Mouse (Mus musculus) hindbrain, embryonic 14.5 days (tissue): ENCODE results near the gene Plcg2. TPM values are rescaled to one million over a fixed set of nuclear protein-coding genes. Genes with fewer than 3 reads are reported as not detected.

ENCODE experiments used
- ATAC-seq: fragments of 200-750 bp; cut with Nextera tagmentation; 2 replicates; pipeline ENCODE4 v1.8.0; 2017; ENCODE audit warnings: moderate number of reproducible peaks, mild to moderate bottlenecking, moderate TSS enrichment, moderate library complexity; ENCODE audit not compliant: low FRiP score
- DNase-seq: peaks from one replicate; pipeline ENCODE4 v3.0.0-alpha.2; 2015; ENCODE audit warnings: low spot score
- H3K27ac ChIP-seq: fragments of 300-500 bp; sonication (generic); 2 replicates; pipeline ENCODE4 v1.5.1; 2014; ENCODE audit warnings: mild to moderate bottlenecking, moderate library complexity
- H3K27me3 ChIP-seq: fragments of 300-500 bp; sonication (generic); 2 replicates; pipeline ENCODE4 v1.6.1; 2014; ENCODE audit warnings: mild to moderate bottlenecking, low read length, mixed read lengths; ENCODE audit not compliant: control insufficient read depth, insufficient read depth
- H3K36me3 ChIP-seq: fragments of 300-500 bp; sonication (generic); replicated peaks from 2 replicates; pipeline ENCODE4 v1.6.1; 2014; ENCODE audit not compliant: control insufficient read depth, insufficient read depth
- H3K4me1 ChIP-seq: fragments of 300-500 bp; sonication (generic); replicated peaks from 2 replicates; pipeline ENCODE4 v1.6.1; 2014; ENCODE audit warnings: antibody characterized with exemption, low read length, mixed read lengths; ENCODE audit not compliant: control insufficient read depth, insufficient read depth
- H3K4me2 ChIP-seq: fragments of 300-500 bp; sonication (generic); replicated peaks from 2 replicates; pipeline ENCODE4 v1.6.1; 2014; ENCODE audit warnings: mild to moderate bottlenecking, moderate library complexity
- H3K4me3 ChIP-seq: fragments of 300-500 bp; sonication (generic); replicated peaks from 2 replicates; pipeline ENCODE4 v1.5.1; 2014; ENCODE audit warnings: mild to moderate bottlenecking, low read length
- H3K9ac ChIP-seq: fragments of 300-500 bp; sonication (generic); 2 replicates; pipeline ENCODE4 v1.6.1; 2014
- H3K9me3 ChIP-seq: fragments of 300-500 bp; sonication (generic); 2 replicates; pipeline ENCODE4 v1.6.1; 2016; ENCODE audit warnings: low read length; ENCODE audit not compliant: control insufficient read depth
- WGBS: fragments of 180-500 bp; shearing (Covaris S2); extraction: QIAGEN DNeasy Blood & Tissue Kit; methylation state at CpG from one replicate; pipeline ENCODE4 v1.1.7; 2014; 5-methylcytosine and 5-hydroxymethylcytosine counted together
- polyA plus RNA-seq: library from polyadenylated mRNA; unstranded; fragments of >200 nt; fragmentation: Nextera tagmentation; extraction: Ambion mirVana; gene quantifications from 2 replicates; pipeline ENCODE4 v1.2.1, GENCODE M21; 2014

Plcg2 gene
- polyA plus RNA-seq, 1 experiment from 2014 or later, result 1.2 TPM

DNA sequence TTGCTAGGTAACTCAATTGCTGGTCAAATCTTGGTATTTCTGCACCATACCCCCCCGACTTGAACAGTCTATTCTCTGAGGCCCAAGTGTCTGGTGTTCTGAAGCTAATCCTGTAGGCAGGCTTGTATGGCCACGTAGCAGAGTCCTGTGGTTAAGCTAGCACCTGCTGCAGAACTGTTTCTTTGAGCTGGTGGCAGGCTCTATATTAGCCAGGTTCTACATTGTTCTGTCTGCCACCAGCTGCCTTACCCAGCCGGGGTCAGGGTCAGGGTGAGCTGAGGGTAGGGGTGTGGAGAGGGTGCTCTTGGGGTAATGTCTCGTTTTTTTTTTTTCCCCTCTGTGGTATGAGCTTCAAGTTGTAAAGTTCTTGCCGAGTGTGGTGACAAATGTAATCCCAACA is 31.1 kb downstream of the Plcg2 start:
- Histone ChIP-seq H3K9me3 (no peaks in the 10 kb centered on the region), H3K4me3 (no peak overlapping the region), H3K4me2 (no peak overlapping the region), H3K4me1 (no peaks in the 10 kb centered on the region), H3K36me3 (no peaks in the 10 kb centered on the region), H3K9ac (no peak overlapping the region), H3K27ac (no peak overlapping the region), H3K27me3 (no peaks in the 10 kb centered on the region)
- DNase-seq (no peak), ATAC-seq (no peak)
- 75% methylated on average over 5 of the region's 5 CpGs for WGBS

DNA sequence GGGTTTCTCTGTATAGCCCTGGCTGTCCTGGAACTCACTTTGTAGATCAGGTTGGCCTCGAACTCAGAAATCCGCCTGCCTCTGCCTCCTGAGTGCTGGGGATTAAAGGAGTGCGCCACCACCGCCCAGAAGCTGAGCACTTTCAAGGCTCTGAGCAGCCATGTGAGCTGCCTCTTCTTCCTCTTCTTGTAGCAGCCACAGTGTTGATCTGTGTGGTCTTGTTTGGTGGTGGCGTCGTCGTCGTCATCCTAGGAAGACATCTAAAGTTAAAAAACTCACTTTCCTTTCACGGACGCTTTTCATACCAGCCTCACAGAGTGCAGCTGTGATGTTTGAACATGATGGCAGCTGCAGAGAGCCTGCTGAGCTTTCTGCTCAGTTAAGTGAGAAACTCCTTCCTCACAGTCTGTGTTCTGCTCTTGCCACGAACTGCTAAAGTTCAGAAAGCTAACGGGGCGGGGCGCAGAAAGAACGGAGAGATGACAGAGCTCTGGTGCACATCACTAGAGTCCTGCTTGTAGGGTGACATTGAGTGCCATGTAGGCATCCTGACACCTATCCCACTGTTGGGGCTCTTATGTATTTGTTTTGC is 34.4 kb downstream of the Plcg2 start:
- Histone ChIP-seq H3K27me3 (no peaks in the 10 kb centered on the region), H3K9ac (no peak overlapping the region), H3K9me3 (no peaks in the 10 kb centered on the region), H3K4me2 (no peak overlapping the region), H3K36me3 (no peaks in the 10 kb centered on the region), H3K4me3 (no peak overlapping the region), H3K4me1 (no peaks in the 10 kb centered on the region), H3K27ac (no peak overlapping the region)
- WGBS, result 92% methylated on average over 15 of the region's 15 CpGs
- DNase-seq, result no peak
- ATAC-seq, result no peak

DNA sequence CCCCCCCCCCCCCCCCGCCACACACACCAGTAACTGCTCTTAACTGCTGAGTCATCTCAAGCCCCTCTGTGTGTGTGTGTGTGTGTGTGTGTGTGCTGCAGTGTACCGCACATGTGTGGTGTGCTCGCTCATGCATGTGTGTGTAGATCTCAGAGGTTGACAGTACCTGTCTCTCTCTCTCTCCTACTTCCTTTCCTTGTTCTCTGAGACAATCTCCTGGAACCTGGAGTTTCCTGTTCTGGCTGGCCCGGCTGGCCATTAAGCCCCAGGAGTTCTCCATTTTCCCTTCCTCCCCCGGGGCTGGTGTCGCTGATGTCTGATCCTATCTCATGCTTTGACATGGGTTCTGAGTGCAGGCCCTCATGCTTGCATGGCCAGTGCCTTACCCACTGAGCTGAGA is 38.8 kb downstream of the Plcg2 start:
- Histone ChIP-seq H3K4me1 (no peaks in the 10 kb centered on the region), H3K27ac (no peak overlapping the region), H3K9ac (no peak overlapping the region; the same call in 1 of the 2 replicates), H3K9me3 (no peaks in the 10 kb centered on the region), H3K27me3 (no peaks in the 10 kb centered on the region), H3K4me3 (no peak overlapping the region), H3K36me3 (no peaks in the 10 kb centered on the region), H3K4me2 (no peak overlapping the region)
- no peak for DNase-seq
- no peak for ATAC-seq
- 76% methylated on average over 6 of the region's 6 CpGs for WGBS

DNA sequence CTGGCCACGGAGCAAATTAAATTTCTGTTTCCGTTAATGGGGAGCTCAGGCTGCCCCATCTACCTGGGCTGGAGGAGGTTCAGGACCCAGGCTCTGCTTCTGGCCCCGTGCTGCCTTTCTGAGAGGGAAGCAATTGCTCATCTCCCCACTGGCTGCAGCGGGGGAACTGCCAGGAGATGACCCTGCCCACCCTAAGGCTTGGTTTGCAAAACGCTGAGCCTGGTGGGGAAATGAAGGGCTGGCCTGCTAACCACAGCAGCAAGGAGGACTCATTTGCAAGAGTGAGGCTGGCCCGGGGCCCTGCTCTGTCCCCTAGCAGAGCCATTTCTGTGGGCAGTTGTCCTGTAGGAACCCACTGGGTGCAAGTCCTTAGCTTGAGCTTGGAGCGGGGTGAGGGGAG is 39.7 kb downstream of the Plcg2 start:
- no peak for ATAC-seq
- no peak overlapping the region for H3K4me2 ChIP-seq
- DNase-seq, result no peak
- H3K4me3 ChIP-seq, result no peak overlapping the region
- WGBS, result 77% methylated on average over 7 of the region's 7 CpGs
- H3K9ac ChIP-seq, result no peak overlapping the region
- no peaks in the 10 kb centered on the region for H3K9me3 ChIP-seq
- H3K27me3 ChIP-seq, result no peaks in the 10 kb centered on the region
- no peak overlapping the region for H3K27ac ChIP-seq
- H3K36me3 ChIP-seq, result no peaks in the 10 kb centered on the region
- H3K4me1 ChIP-seq, result no peaks in the 10 kb centered on the region

DNA sequence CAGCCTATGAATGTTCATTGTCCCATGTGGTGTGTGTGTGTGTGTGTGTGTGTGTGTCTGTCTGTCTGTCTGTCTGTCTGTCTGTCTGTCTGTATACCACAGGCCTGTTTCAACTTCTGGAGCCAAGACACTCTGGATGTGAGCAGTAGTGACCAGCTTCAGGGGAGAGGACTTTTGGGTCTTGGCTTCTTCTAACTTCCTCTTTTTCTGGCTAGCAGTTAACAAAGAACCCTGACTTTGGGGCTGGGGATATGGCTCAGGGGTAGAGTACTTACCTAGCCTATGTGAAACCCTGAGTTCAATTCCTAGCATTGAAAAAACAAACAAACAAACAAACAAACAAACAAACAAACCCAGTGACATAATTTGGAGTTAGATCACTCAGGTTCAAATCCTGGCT is 44.9 kb downstream of the Plcg2 start:
- ATAC-seq, result no peak
- no peaks in the 10 kb centered on the region for H3K36me3 ChIP-seq
- no peak for DNase-seq
- H3K4me3 ChIP-seq, result no peak overlapping the region
- H3K27ac ChIP-seq, result no peak overlapping the region
- no peaks in the 10 kb centered on the region for H3K4me1 ChIP-seq
- no peak overlapping the region for H3K4me2 ChIP-seq
- no peaks in the 10 kb centered on the region for H3K27me3 ChIP-seq
- H3K9ac ChIP-seq, result no peak overlapping the region
- H3K9me3 ChIP-seq, result no peaks in the 10 kb centered on the region

DNA sequence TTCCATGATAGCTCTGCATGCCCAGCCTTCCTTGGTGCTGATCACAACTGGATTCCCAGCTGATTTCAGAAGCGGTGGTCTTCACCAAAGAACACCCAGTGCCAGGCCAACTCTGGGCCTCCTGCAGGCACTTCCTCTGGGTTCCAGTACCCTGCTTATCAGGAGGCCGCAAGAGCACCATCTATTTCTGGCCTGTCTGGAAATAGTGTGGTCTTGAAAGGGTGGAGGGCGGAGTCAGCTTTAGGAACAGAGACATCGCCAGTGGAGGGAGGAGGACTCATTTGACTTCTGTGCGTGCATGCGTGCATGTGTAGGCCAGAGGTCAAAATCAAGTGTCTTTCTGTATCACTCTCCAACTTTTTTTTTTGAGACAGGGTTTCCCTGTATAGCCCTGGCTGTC is 45.7 kb downstream of the Plcg2 start:
- no peaks in the 10 kb centered on the region for H3K27me3 ChIP-seq
- no peaks in the 10 kb centered on the region for H3K36me3 ChIP-seq
- H3K4me2 ChIP-seq, result no peak overlapping the region
- H3K4me1 ChIP-seq, result no peaks in the 10 kb centered on the region
- H3K9me3 ChIP-seq, result no peaks in the 10 kb centered on the region
- H3K9ac ChIP-seq, result no peak overlapping the region
- ATAC-seq, result no peak
- no peak for DNase-seq
- WGBS, result 74% methylated on average over 6 of the region's 6 CpGs
- no peak overlapping the region for H3K4me3 ChIP-seq
- no peak overlapping the region for H3K27ac ChIP-seq

DNA sequence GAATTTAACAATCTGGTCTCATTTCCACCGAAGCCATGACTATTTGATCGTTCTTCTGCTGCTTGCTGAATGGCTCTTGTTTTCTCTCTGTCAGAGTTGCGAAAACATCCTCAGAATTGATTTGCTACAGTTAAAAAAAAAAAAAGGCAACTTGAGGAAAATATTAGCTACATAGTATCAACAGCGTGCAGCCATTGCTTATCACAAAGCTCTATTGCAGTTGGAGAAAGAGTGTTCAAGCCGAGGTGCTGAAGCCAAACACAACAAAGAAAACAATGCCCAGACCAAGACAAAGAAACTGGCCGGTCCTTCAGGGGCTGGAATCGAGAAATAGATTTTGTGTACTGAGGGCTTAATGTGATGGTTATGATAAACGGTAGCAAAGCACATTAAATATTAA is 47.0 kb downstream of the Plcg2 start:
- Histone ChIP-seq H3K4me3 (no peak overlapping the region), H3K27me3 (no peaks in the 10 kb centered on the region), H3K9ac (no peak overlapping the region), H3K27ac (no peak overlapping the region), H3K4me2 (no peak overlapping the region), H3K36me3 (no peaks in the 10 kb centered on the region), H3K9me3 (no peaks in the 10 kb centered on the region), H3K4me1 (no peaks in the 10 kb centered on the region)
- DNase-seq (no peak), ATAC-seq (no peak)
- WGBS, result 53% methylated on average over 8 of the region's 8 CpGs

DNA sequence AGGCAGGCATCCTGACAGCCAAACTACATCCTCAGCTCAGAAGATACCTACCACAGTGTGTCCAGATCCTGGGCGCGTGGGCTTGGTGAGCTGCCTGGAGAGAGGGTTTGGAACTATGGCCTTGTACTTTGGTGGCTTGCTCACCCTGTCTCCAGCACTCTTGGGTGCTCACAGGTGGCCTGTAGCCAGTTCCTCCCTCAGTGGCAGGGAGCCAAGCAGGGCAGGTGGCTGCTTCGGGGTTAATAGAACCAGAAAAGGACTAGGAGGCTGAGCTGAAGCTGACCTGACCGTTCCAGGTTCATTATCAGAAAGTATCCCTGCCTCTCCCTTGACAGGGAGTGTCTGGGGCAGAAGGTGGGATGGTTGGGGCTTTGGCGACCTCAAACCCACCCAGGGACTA is 48.3 kb downstream of the Plcg2 start:
- Histone ChIP-seq H3K4me3 (no peak overlapping the region), H3K36me3 (no peaks in the 10 kb centered on the region), H3K27me3 (no peaks in the 10 kb centered on the region), H3K4me1 (no peaks in the 10 kb centered on the region), H3K27ac (no peak overlapping the region), H3K9ac (no peak overlapping the region), H3K9me3 (no peaks in the 10 kb centered on the region), H3K4me2 (no peak overlapping the region)
- DNase-seq, result no peak
- ATAC-seq, result no peak
- WGBS, result 87% methylated on average over 5 of the region's 5 CpGs

DNA sequence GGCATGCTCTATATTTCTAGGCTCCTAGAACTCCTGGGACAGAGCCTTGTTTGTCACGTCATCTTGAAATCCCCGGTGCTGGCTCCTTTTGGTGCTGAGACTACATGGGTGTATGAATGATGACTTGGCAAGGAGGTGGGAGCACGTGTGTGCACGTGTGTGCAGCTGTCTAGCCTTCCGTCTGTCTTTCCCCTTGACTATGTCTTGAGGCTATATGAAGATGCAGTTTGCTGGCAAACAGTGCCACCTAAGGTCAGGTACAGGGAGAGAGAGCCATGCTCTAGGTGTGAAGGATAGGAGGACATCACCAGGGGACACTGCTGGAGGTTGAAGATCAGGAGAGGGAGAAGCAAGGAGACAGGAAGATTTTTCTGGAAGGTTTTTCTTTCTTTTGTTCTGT is 49.9 kb downstream of the Plcg2 start:
- H3K27me3 ChIP-seq, result no peaks in the 10 kb centered on the region
- no peak for DNase-seq

DNA sequence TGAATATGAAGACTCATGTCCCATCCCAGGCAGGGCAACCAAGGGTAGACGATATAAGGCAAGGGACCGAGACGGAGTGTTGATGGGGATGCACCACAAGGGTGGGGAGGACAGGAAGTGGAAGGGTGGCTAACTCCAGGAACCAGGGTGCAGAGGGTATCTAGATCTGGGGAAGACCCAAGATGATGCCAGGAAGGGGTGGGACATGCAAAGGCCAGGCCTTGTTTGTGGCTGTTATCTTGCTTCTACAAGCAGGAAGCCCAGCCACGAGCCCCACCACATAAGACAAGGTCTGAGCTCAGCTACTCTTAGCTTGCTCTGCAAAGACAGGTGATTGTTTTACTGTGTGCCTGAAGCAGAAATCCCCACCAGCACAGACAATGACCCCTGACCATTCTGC is 50.4 kb downstream of the Plcg2 start:
- no peak overlapping the region for H3K4me3 ChIP-seq
- no peaks in the 10 kb centered on the region for H3K27me3 ChIP-seq
- 95% methylated on average over 4 of the region's 4 CpGs for WGBS
- no peak overlapping the region for H3K9ac ChIP-seq
- DNase-seq (no peak), ATAC-seq (no peak)
- H3K4me1 ChIP-seq, result no peaks in the 10 kb centered on the region
- no peaks in the 10 kb centered on the region for H3K9me3 ChIP-seq
- H3K27ac ChIP-seq, result no peak overlapping the region
- no peak overlapping the region for H3K4me2 ChIP-seq
- no peaks in the 10 kb centered on the region for H3K36me3 ChIP-seq

More for the DNA sequence above, 49.9 kb downstream of the Plcg2 start:
- Histone ChIP-seq H3K36me3 (no peaks in the 10 kb centered on the region), H3K9ac (no peak overlapping the region), H3K27ac (no peak overlapping the region), H3K9me3 (no peaks in the 10 kb centered on the region), H3K4me2 (no peak overlapping the region), H3K4me1 (no peaks in the 10 kb centered on the region), H3K4me3 (no peak overlapping the region)
- no peak for ATAC-seq
- 85% methylated on average over 5 of the region's 5 CpGs for WGBS
